Mouse (Mus musculus) forebrain, postnatal 0 days (tissue): ENCODE results near the gene Sp100. TPM values are rescaled to one million over a fixed set of nuclear protein-coding genes. Genes with fewer than 3 reads are reported as not detected.

Experiments
- ATAC-seq: fragments of 200-750 bp; cut with Nextera tagmentation; 2 replicates; pipeline ENCODE4 v1.8.0; 2017; ENCODE audit warnings: mild to moderate bottlenecking, moderate library complexity
- DNase-seq: peaks from one replicate; pipeline ENCODE4 v3.0.0-alpha.2; 2015
- H3K27ac ChIP-seq: fragments of 300-500 bp; sonication (generic); 2 replicates; pipeline ENCODE4 v1.5.1; 2014; ENCODE audit warnings: low read depth, mild to moderate bottlenecking, antibody characterized with exemption, low read length, moderate library complexity, mixed read lengths
- H3K27me3 ChIP-seq: fragments of 300-500 bp; sonication (generic); 2 replicates; pipeline ENCODE4 v1.6.1; 2014; ENCODE audit warnings: mild to moderate bottlenecking, low read length, mixed read lengths; ENCODE audit not compliant: insufficient read depth
- H3K36me3 ChIP-seq: fragments of 300-500 bp; sonication (generic); 2 replicates; pipeline ENCODE4 v1.6.1; 2014; ENCODE audit warnings: mild to moderate bottlenecking, moderate library complexity; ENCODE audit not compliant: insufficient read depth
- H3K4me1 ChIP-seq: fragments of 300-500 bp; sonication (generic); 2 replicates; pipeline ENCODE4 v1.6.1; 2014; ENCODE audit warnings: antibody characterized with exemption; ENCODE audit not compliant: insufficient read depth
- H3K4me2 ChIP-seq: fragments of 300-500 bp; sonication (generic); 2 replicates; pipeline ENCODE4 v1.6.1; 2014; ENCODE audit warnings: low read depth, mild to moderate bottlenecking, moderate library complexity
- H3K4me3 ChIP-seq: fragments of 300-500 bp; sonication (generic); 2 replicates; pipeline ENCODE4 v1.5.1; 2014; ENCODE audit warnings: low read depth, low read length, mixed read lengths
- H3K9ac ChIP-seq: fragments of 300-500 bp; sonication (generic); 2 replicates; pipeline ENCODE4 v1.6.1; 2014; ENCODE audit warnings: mild to moderate bottlenecking
- H3K9me3 ChIP-seq: fragments of 300-500 bp; sonication (generic); 2 replicates; pipeline ENCODE4 v1.6.1; 2016; ENCODE audit warnings: low read length
- CTCF ChIP-seq: sonication (generic); IDR thresholded peaks from 2 replicates; pipeline ENCODE4 v1.5.1; 2016; ENCODE audit warnings: antibody characterized with exemption, control low read depth, low read depth
- WGBS: fragments of 180-500 bp; shearing (Covaris S2); extraction: QIAGEN DNeasy Blood & Tissue Kit; methylation state at CpG from one replicate; pipeline ENCODE4 v1.1.7; 2014; 5-methylcytosine and 5-hydroxymethylcytosine counted together
- polyA plus RNA-seq: library from polyadenylated mRNA; unstranded; fragments of >200 nt; fragmentation: Nextera tagmentation; extraction: Ambion mirVana; gene quantifications from 2 replicates; pipeline ENCODE4 v1.2.1, GENCODE M21; 2015
- total RNA-seq: library from RNA; depleted of rRNA; stranded (reverse); fragments of >200 nt; gene quantifications from 2 replicates; pipeline ENCODE4 v1.2.3, GENCODE M21; 2014

The Sp100 gene
- total and polyA plus RNA-seq, 2 experiments from 2014 or later = 0.95 to 1.1 TPM

- Histone ChIP-seq H3K36me3 (no peaks in the 10 kb centered on the region), H3K4me1 (no peaks in the 10 kb centered on the region), H3K27ac (no peak overlapping the region), H3K27me3 (no peaks in the 10 kb centered on the region), H3K9me3 (no peaks in the 10 kb centered on the region), H3K4me3 (no peak overlapping the region), H3K4me2 (no peak overlapping the region), H3K9ac (no peak overlapping the region)
- WGBS = 88% methylated on average over 3 of the region's 3 CpGs
- no peak for ATAC-seq
- no peak for DNase-seq
- no peak for TF ChIP-seq CTCF
Measured at GRCm38 (mm10) chr1:85690544-85690943, 40.8 kb downstream of the Sp100 start.

- H3K27me3 ChIP-seq = no peaks in the 10 kb centered on the region
- 79% methylated on average over 1 of the region's 1 CpGs for WGBS
- no peak for ATAC-seq
- H3K4me1 ChIP-seq = no peaks in the 10 kb centered on the region
- no peak for TF ChIP-seq CTCF
- no peak overlapping the region for H3K27ac ChIP-seq
- DNase-seq = no peak
- no peak overlapping the region for H3K9ac ChIP-seq
- no peak overlapping the region for H3K4me3 ChIP-seq
- no peaks in the 10 kb centered on the region for H3K36me3 ChIP-seq
- H3K4me2 ChIP-seq = no peak overlapping the region
- H3K9me3 ChIP-seq = no peaks in the 10 kb centered on the region
Measured at GRCm38 (mm10) chr1:85692281-85692680, 42.5 kb downstream of the Sp100 start.

GRCm38 (mm10) chr1:85693280-85693679 lies 43.5 kb downstream of the Sp100 start:
- no peak for ATAC-seq
- H3K9ac ChIP-seq = no peak overlapping the region

GRCm38 (mm10) chr1:85695646-85696045 lies 45.9 kb downstream of the Sp100 start:
- no peak overlapping the region for H3K4me3 ChIP-seq
- H3K9me3 ChIP-seq = no peaks in the 10 kb centered on the region
- H3K9ac ChIP-seq = no peak overlapping the region
- DNase-seq (no peak), ATAC-seq (no peak)
- H3K27ac ChIP-seq = no peak overlapping the region
- WGBS = 63% methylated on average over 3 of the region's 3 CpGs
- TF ChIP-seq CTCF = no peak
- H3K36me3 ChIP-seq = no peaks in the 10 kb centered on the region
- no peaks in the 10 kb centered on the region for H3K4me1 ChIP-seq
- no peaks in the 10 kb centered on the region for H3K27me3 ChIP-seq
- H3K4me2 ChIP-seq = no peak overlapping the region

More at GRCm38 (mm10) chr1:85693280-85693679, 43.5 kb downstream of the Sp100 start:
- Histone ChIP-seq H3K36me3 (no peaks in the 10 kb centered on the region), H3K4me1 (no peaks in the 10 kb centered on the region), H3K27ac (no peak overlapping the region), H3K4me3 (no peak overlapping the region), H3K4me2 (no peak overlapping the region), H3K9me3 (no peaks in the 10 kb centered on the region), H3K27me3 (no peaks in the 10 kb centered on the region)
- TF ChIP-seq CTCF = no peak
- WGBS = 81% methylated on average over 3 of the region's 3 CpGs
- no peak for DNase-seq

- no peaks in the 10 kb centered on the region for H3K9me3 ChIP-seq
- no peak for DNase-seq
- H3K27ac ChIP-seq = no peak overlapping the region
- no peak overlapping the region for H3K4me2 ChIP-seq
- TF ChIP-seq CTCF = no peak
- ATAC-seq = no peak
- no peaks in the 10 kb centered on the region for H3K4me1 ChIP-seq
- no peak overlapping the region for H3K4me3 ChIP-seq
- H3K27me3 ChIP-seq = no peaks in the 10 kb centered on the region
- WGBS = 85% methylated on average over 4 of the region's 4 CpGs
- H3K36me3 ChIP-seq = no peaks in the 10 kb centered on the region
- H3K9ac ChIP-seq = no peak overlapping the region
Measured at GRCm38 (mm10) chr1:85697721-85698493, 48.1 kb downstream of the Sp100 start.

- Histone ChIP-seq H3K27ac (no peak overlapping the region), H3K27me3 (no peaks in the 10 kb centered on the region), H3K4me1 (no peaks in the 10 kb centered on the region), H3K4me3 (no peak overlapping the region), H3K9ac (no peak overlapping the region), H3K9me3 (no peaks in the 10 kb centered on the region), H3K36me3 (no peaks in the 10 kb centered on the region), H3K4me2 (no peak overlapping the region)
- no peak for ATAC-seq
- 76% methylated on average over 4 of the region's 4 CpGs for WGBS
- no peak for TF ChIP-seq CTCF
- DNase-seq = no peak
Measured at GRCm38 (mm10) chr1:85702531-85702930, 52.7 kb downstream of the Sp100 start.
